ENCODE assay signal across 15 mouse cellular contexts in genomic region chr6:33977448-33977847, GRCm38 (mm10). TPM values are rescaled to one million over a fixed set of nuclear protein-coding genes. Genes with fewer than 3 reads are reported as not detected.
DNase-seq lines count a peak whose midpoint lies in the region; TF ChIP-seq lines count a peak whose summit lies in the region.
"Had no signal": no experiment of that assay in that cellular context is flagged by ENCODE, and none has a peak within 500 bp of the region (broad histone marks: within the 10 kb centered on the region; RNA-seq: fewer than 3 reads in every experiment).

No protein-coding gene starts in this region.

- no peak for TF ChIP-seq CTCF in kidney, adult 2 months (conservative IDR thresholded peaks at IDR 0.05; ENCODE audit: insufficient read depth, insufficient read length, low read depth, low read length)

- 0 out of 2 replicates have a peak overlapping the region, but pooled peaks have one; percentile 9 for H3K4me3 ChIP-seq in limb, embryonic 10.5 days
- H3K4me3 ChIP-seq in kidney, adult 2 months (ENCODE audit: insufficient read depth, low read depth, low read length) = no peak overlapping the region
- H3K4me3 ChIP-seq: myocyte; stomach, embryonic 15.5 days had no signal

- WGBS in limb, embryonic 10.5 days = 54% methylated on average over 4 of the region's 4 CpGs
- 59% methylated on average over 4 of the region's 4 CpGs for WGBS in kidney, adult 2 months

- H3K36me3 ChIP-seq in limb, embryonic 10.5 days = no peaks in the 10 kb centered on the region
- H3K36me3 ChIP-seq in kidney, adult 2 months (ENCODE audit: control insufficient read depth, insufficient read depth, low read length) = no peaks in the 10 kb centered on the region
- H3K36me3 ChIP-seq: stomach, embryonic 15.5 days had no signal

- DNase-seq in embryo, embryonic 10 days (ENCODE audit: low spot score) = peak; percentile 23
- no peak for DNase-seq in embryo, embryonic 10.5 days (ENCODE audit: low spot score)
- peak; percentile 32 to 34 for DNase-seq in right cerebral cortex, postnatal 10 days (ENCODE audit: low spot score in 2 of 2)
- DNase-seq in right cerebral cortex, adult 2 months (ENCODE audit: low spot score in 2 of 2) = no peak
- peak; percentile 56 for DNase-seq in limb, embryonic 10.5 days (ENCODE audit: low spot score)
- no peak for DNase-seq in layer of hippocampus, postnatal 10 days (ENCODE audit: low spot score in 2 of 2)
- DNase-seq in ovary, postnatal 14 days (ENCODE audit: low spot score) = no peak
- DNase-seq in kidney, adult 2 months = no peak
- DNase-seq: lung, postnatal 14 days; right cerebral cortex, postnatal 25 days had no signal

- TF ChIP-seq POLR2A in kidney, adult 2 months (IDR thresholded peaks at IDR 0.05; ENCODE audit: low read depth, low read length) = no peak

- H3K9me3 ChIP-seq in limb, embryonic 10.5 days (replicated peaks) = no peaks in the 10 kb centered on the region
- H3K9me3 ChIP-seq: G1E; stomach, embryonic 15.5 days had no signal

- peaks cover 58% of the 10 kb centered on the region for H3K4me1 ChIP-seq in limb, embryonic 10.5 days
- no peaks in the 10 kb centered on the region for H3K4me1 ChIP-seq in kidney, adult 2 months (ENCODE audit: control insufficient read depth, insufficient read depth, low read length)
- H3K4me1 ChIP-seq: stomach, embryonic 15.5 days had no signal

- peak overlapping the region; percentile 86 for H3K27ac ChIP-seq in limb, embryonic 10.5 days
- H3K27ac ChIP-seq in kidney, adult 2 months (ENCODE audit: insufficient read depth, low read depth, low read length) = no peak overlapping the region
- H3K27ac ChIP-seq: stomach, embryonic 15.5 days had no signal

- peaks cover 24% of the 10 kb centered on the region; the same call in 1 of the 2 replicates for H3K27me3 ChIP-seq in limb, embryonic 10.5 days (ENCODE audit: low read depth, poor library complexity, severe bottlenecking)
- H3K27me3 ChIP-seq in kidney, adult 2 months (replicated peaks; ENCODE audit: control insufficient read depth, insufficient read depth, low read length) = no peaks in the 10 kb centered on the region
- H3K27me3 ChIP-seq: stomach, embryonic 15.5 days had no signal

RNA-seq across cellular contexts. Expression of gene Lrguk, which starts 51.8 kb away (rescaled TPM):
- polyA plus RNA-seq in limb, embryonic 10.5 days (2016; fragmentation: Nextera tagmentation; extraction: Ambion mirVana) = 0.81 and 1.3 TPM in 2 replicates
- 1 to 10 TPM; 2.2 to 3.2 TPM for total RNA-seq in layer of hippocampus, postnatal 10 days (2021)
- 0.24 and 0.27 TPM in 2 replicates for polyA plus RNA-seq in kidney, adult 2 months (2012; rRNA removed)
- polyA plus RNA-seq: activated CD4-positive, CD25-positive, alpha-beta regulatory T cell, adult 4 months; liver, adult 2 months had no signal

Comparison
In these comparisons a context has a peak if more than half of its experiments do, and no peak if none do; other contexts are left out.
1. DNase-seq: peak in embryo, embryonic 10 days (single experiment), right cerebral cortex, postnatal 10 days (2 of 2) and limb, embryonic 10.5 days (single experiment); none in embryo, embryonic 10.5 days (single experiment), right cerebral cortex, adult 2 months (0 of 2), layer of hippocampus, postnatal 10 days (0 of 2), ovary, postnatal 14 days (single experiment) and kidney, adult 2 months (single experiment).